Mouse (Mus musculus): ENCODE measurements at regions not wholly inside any gene's neighbourhood (a gene's known extent, or its start where the extent isn't known, plus 50 kb on each side); places are given as distances from the start of the nearest gene placed in this dataset.
A peak's percentile ranks its signal among the peaks of the same experiment; 100 is the strongest.

GRCm38 (mm10) chr5:85285856-85286255 is 779.5 kb downstream of the Cenpc1 start:
- no peak for DNase-seq (ENCODE audit: low spot score in 2 of 2)

- no peak for DNase-seq (ENCODE audit: low spot score in 2 of 2)
Observed at GRCm38 (mm10) chr5:85248453-85248852, 816.9 kb downstream of the Cenpc1 start.

GRCm38 (mm10) chr5:85240380-85240779 is 823.2 kb upstream of the Epha5 start:
- DNase-seq (ENCODE audit: low spot score in 2 of 2), result no peak

GRCm38 (mm10) chr5:85239509-85240031 is 822.4 kb upstream of the Epha5 start:
- DNase-seq (ENCODE audit: low spot score in 2 of 2), result peak; percentile 10
